Mouse (Mus musculus) MEL (cell line): Measurements from ENCODE around the gene Mcidas.

Experiments used
- CHD1 ChIP-seq: IDR thresholded peaks from 2 replicates; pipeline ENCODE4 v1.6.1; 2012; ENCODE audit warnings: low read depth, mild to moderate bottlenecking, inconsistent platforms, low read length, improper control_type of control experiment
- CTCF ChIP-seq, 3 experiments: IDR thresholded peaks in 2 of 3; conservative IDR thresholded peaks in 1 of 3; 2 replicates each; pipeline ENCODE4 v1.5.1; 2011 to 2012; ENCODE audit warnings: low read length in 3 of 3, low read depth in 2 of 3, mild to moderate bottlenecking in 2 of 3, improper control_type of control experiment in 1 of 3, inconsistent platforms in 1 of 3, mixed read lengths in 1 of 3, moderate library complexity in 1 of 3; ENCODE audit not compliant: control insufficient read depth in 1 of 3, insufficient read depth in 1 of 3, poor library complexity in 1 of 3, severe bottlenecking in 1 of 3
- ELF1 ChIP-seq: IDR thresholded peaks from 2 replicates; pipeline ENCODE4 v1.6.1; 2014; ENCODE audit warnings: low read depth, mild to moderate bottlenecking, inconsistent platforms, low read length, improper control_type of control experiment, moderate library complexity
- GATA1 ChIP-seq: IDR thresholded peaks from 2 replicates; pipeline ENCODE4 v1.6.1; 2011; ENCODE audit warnings: low read depth, low read length, improper control_type of control experiment
- JUND ChIP-seq: IDR thresholded peaks from 2 replicates; pipeline ENCODE4 v1.6.1; 2011; ENCODE audit warnings: low read depth, mild to moderate bottlenecking, improper control_type of control experiment, low read length
- KAT2A ChIP-seq: conservative IDR thresholded peaks from 2 replicates; pipeline ENCODE4 v1.6.1; 2012; ENCODE audit warnings: low read depth, low read length, improper control_type of control experiment, inconsistent platforms
- MEF2A ChIP-seq: IDR thresholded peaks from 2 replicates; pipeline ENCODE4 v1.6.1; 2014; ENCODE audit warnings: low read depth, mild to moderate bottlenecking, inconsistent platforms, low read length, improper control_type of control experiment; ENCODE audit not compliant: poor library complexity, insufficient replicate concordance, severe bottlenecking; ENCODE audit errors: extremely low read depth
- MXI1 ChIP-seq: IDR thresholded peaks from 2 replicates; pipeline ENCODE4 v1.6.1; 2011; ENCODE audit warnings: mild to moderate bottlenecking, low read depth, low read length, improper control_type of control experiment
- NRF1 ChIP-seq: IDR thresholded peaks from 2 replicates; pipeline ENCODE4 v1.6.1; 2014; ENCODE audit warnings: low read depth, mild to moderate bottlenecking, inconsistent platforms, low read length, improper control_type of control experiment, moderate library complexity; ENCODE audit not compliant: poor library complexity, insufficient read depth, severe bottlenecking
- POLR2A ChIP-seq, 2 experiments: IDR thresholded peaks; 2 replicates each; pipeline ENCODE4 v1.6.1; 2011 to 2012; ENCODE audit warnings: low read length in 2 of 2, mild to moderate bottlenecking in 2 of 2, control low read depth in 1 of 2, improper control_type of control experiment in 1 of 2, low read depth in 1 of 2, moderate library complexity in 1 of 2; ENCODE audit not compliant: control insufficient read depth in 1 of 2, insufficient read depth in 1 of 2, poor library complexity in 1 of 2
- SIN3A ChIP-seq: IDR thresholded peaks from 2 replicates; pipeline ENCODE4 v1.6.1; 2012; ENCODE audit warnings: low read length, improper control_type of control experiment, inconsistent platforms
- ZC3H11A ChIP-seq: IDR thresholded peaks from 2 replicates; pipeline ENCODE4 v1.6.1; 2012; ENCODE audit warnings: low read depth, mild to moderate bottlenecking, inconsistent platforms, low read length, improper control_type of control experiment

DNA sequence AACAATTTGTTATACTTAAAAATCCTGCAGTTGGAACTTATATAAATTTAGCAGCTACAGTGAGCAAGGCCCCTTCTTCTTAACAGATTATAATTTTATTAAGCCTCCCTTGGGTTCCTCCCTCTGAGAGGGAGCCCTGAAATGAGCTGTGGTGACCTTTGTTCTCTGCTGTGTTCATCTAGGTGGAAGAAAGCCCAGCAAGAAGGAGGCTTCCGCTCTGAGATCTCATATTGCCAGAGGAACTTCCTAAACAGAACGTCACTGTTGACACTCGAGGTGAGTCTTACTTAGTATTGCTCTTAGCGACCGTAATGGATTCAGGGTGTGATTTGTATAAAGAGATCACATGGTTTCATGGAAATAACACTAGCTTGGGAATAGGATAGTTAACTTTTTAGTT, 30.6 kb upstream of the Mcidas start:
- TF ChIP-seq POLR2A (IDR thresholded peaks at IDR 0.05; ENCODE audit: control insufficient read depth in 1 of 2, insufficient read depth in 1 of 2, low read depth in 1 of 2, low read length in 2 of 2, poor library complexity in 1 of 2) (no peak), NRF1 (no peak), GATA1 (no peak), JUND (no peak), CTCF (IDR thresholded peaks at IDR 0.05 in 2 of 3, conservative IDR thresholded peaks at IDR 0.05 in 1 of 3; ENCODE audit: control insufficient read depth in 1 of 3, insufficient read depth in 1 of 3, low read depth in 2 of 3, low read length in 3 of 3, poor library complexity in 1 of 3, severe bottlenecking in 1 of 3) (no peak), SIN3A (no peak), MXI1 (no peak), CHD1 (no peak), KAT2A (no peak), MEF2A (no peak), ELF1 (no peak), ZC3H11A (no peak)
